ENCODE assay signal across 14 mouse cellular contexts in the genomic region with DNA sequence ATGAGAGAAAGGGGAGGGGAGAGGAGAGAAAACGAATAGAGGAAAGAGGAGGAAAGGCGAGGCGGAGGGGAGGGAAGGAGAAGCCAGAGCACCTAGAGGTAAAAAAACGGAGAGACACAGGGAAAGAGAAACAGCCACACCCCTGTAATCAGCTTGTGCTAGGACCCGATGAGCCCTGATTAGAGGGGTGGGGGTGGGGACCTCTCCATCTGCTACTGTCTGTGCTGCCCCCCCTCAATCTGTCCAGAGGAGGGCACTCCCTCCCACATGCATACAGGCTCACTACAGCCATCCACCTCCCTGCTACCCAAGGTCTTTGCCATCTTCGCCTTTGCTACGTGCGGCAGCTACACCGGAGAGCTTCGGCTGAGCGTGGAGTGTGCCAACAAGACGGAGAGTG. TPM values are rescaled to one million over a fixed set of nuclear protein-coding genes. Genes with fewer than 3 reads are reported as not detected.
DNase-seq lines count a peak whose midpoint lies in the region; ATAC-seq and TF ChIP-seq lines count a peak whose summit lies in the region.
"Had no signal": no experiment of that assay in that cellular context is flagged by ENCODE, and none has a peak within 500 bp of the region (broad histone marks: within the 10 kb centered on the region; RNA-seq: fewer than 3 reads in every experiment).

No protein-coding gene starts in this region.

- H3K9me3 ChIP-seq in ES-Bruce4 (replicated peaks; ENCODE audit: control insufficient read depth, insufficient read depth, low read length, poor library complexity, severe bottlenecking) = no peaks in the 10 kb centered on the region
- no peaks in the 10 kb centered on the region for H3K9me3 ChIP-seq in forebrain, embryonic 16.5 days (ENCODE audit: control insufficient read depth, low read length)
- H3K9me3 ChIP-seq in midbrain, embryonic 16.5 days (replicated peaks; ENCODE audit: control insufficient read depth, low read length, poor library complexity, severe bottlenecking) = no peaks in the 10 kb centered on the region; the same call in 1 of the 2 replicates
- H3K9me3 ChIP-seq in intestine, embryonic 16.5 days (ENCODE audit: control insufficient read depth, low read length) = no peaks in the 10 kb centered on the region
- H3K9me3 ChIP-seq: heart, embryonic 13.5 days had no signal

- H3K27ac ChIP-seq in ES-Bruce4 (ENCODE audit: insufficient read depth, low read length) = no peak overlapping the region
- H3K27ac ChIP-seq in forebrain, embryonic 16.5 days (ENCODE audit: low read length) = no peak overlapping the region
- H3K27ac ChIP-seq in midbrain, embryonic 16.5 days (ENCODE audit: low read length) = no peak overlapping the region
- H3K27ac ChIP-seq in intestine, embryonic 16.5 days (ENCODE audit: low read length) = no peak overlapping the region
- H3K27ac ChIP-seq: heart, embryonic 13.5 days; stomach, postnatal 0 days had no signal

- no peak overlapping the region for H3K9ac ChIP-seq in ES-Bruce4 (ENCODE audit: low read depth, poor library complexity, severe bottlenecking)
- H3K9ac ChIP-seq in forebrain, embryonic 16.5 days (replicated peaks; ENCODE audit: low read depth, low read length) = peak overlapping the region; percentile 41
- peak overlapping the region; percentile 31 for H3K9ac ChIP-seq in midbrain, embryonic 16.5 days (ENCODE audit: low read depth, low read length)
- no peak overlapping the region for H3K9ac ChIP-seq in intestine, embryonic 16.5 days (ENCODE audit: low read depth, low read length)
- H3K9ac ChIP-seq: heart, embryonic 13.5 days had no signal

- TF ChIP-seq CTCF in ES-Bruce4 (IDR thresholded peaks at IDR 0.05; ENCODE audit: low read depth, low read length) = no peak

- H3K27me3 ChIP-seq in ES-Bruce4 (ENCODE audit: control insufficient read depth, insufficient read depth, low read length, poor library complexity, severe bottlenecking) = no peaks in the 10 kb centered on the region
- H3K27me3 ChIP-seq in forebrain, embryonic 16.5 days (replicated peaks; ENCODE audit: control insufficient read depth, insufficient read depth, low read length) = no peaks in the 10 kb centered on the region
- no peaks in the 10 kb centered on the region for H3K27me3 ChIP-seq in midbrain, embryonic 16.5 days (ENCODE audit: control insufficient read depth, insufficient read depth, low read depth, low read length)
- no peaks in the 10 kb centered on the region; the same call in 1 of the 2 replicates for H3K27me3 ChIP-seq in intestine, embryonic 16.5 days (replicated peaks; ENCODE audit: control insufficient read depth, insufficient read depth, low read length)

- ATAC-seq in forebrain, embryonic 16.5 days = no peak
- no peak for ATAC-seq in midbrain, embryonic 16.5 days
- ATAC-seq in intestine, embryonic 16.5 days = no peak
- ATAC-seq: lung, postnatal 0 days had no signal

- H3K36me3 ChIP-seq in ES-Bruce4 (ENCODE audit: control insufficient read depth, insufficient read depth, low read length, poor library complexity, severe bottlenecking) = no peaks in the 10 kb centered on the region
- H3K36me3 ChIP-seq in forebrain, embryonic 16.5 days (ENCODE audit: control insufficient read depth, insufficient read depth) = 0 out of 2 replicates have a peak, but pooled peaks cover 2% of the 10 kb centered on the region
- H3K36me3 ChIP-seq in midbrain, embryonic 16.5 days (ENCODE audit: control insufficient read depth, insufficient read depth, low read length) = no peaks in the 10 kb centered on the region; the same call in 1 of the 2 replicates
- no peaks in the 10 kb centered on the region for H3K36me3 ChIP-seq in intestine, embryonic 16.5 days (ENCODE audit: control insufficient read depth, insufficient read depth, low read length)
- H3K36me3 ChIP-seq: heart, embryonic 13.5 days had no signal

- 0 out of 2 replicates have a peak overlapping the region, but pooled peaks have one; percentile 2 for H3K4me3 ChIP-seq in ES-Bruce4 (ENCODE audit: low read depth, low read length)
- peak overlapping the region; percentile 24 for H3K4me3 ChIP-seq in forebrain, embryonic 16.5 days (replicated peaks; ENCODE audit: low read length)
- peak overlapping the region; percentile 21 for H3K4me3 ChIP-seq in midbrain, embryonic 16.5 days (ENCODE audit: low read depth, low read length)
- H3K4me3 ChIP-seq in intestine, embryonic 16.5 days (ENCODE audit: low read length) = no peak overlapping the region
- H3K4me3 ChIP-seq: heart, embryonic 13.5 days had no signal

- H3K4me1 ChIP-seq in ES-Bruce4 (ENCODE audit: control insufficient read depth, insufficient read depth, low read length) = no peaks in the 10 kb centered on the region
- peaks cover 14% of the 10 kb centered on the region for H3K4me1 ChIP-seq in forebrain, embryonic 16.5 days (replicated peaks; ENCODE audit: control insufficient read depth, insufficient read depth, low read length)
- H3K4me1 ChIP-seq in midbrain, embryonic 16.5 days (ENCODE audit: control insufficient read depth, insufficient read depth, low read length) = peaks cover 4% of the 10 kb centered on the region; the same call in 1 of the 2 replicates
- H3K4me1 ChIP-seq in intestine, embryonic 16.5 days (ENCODE audit: control insufficient read depth, insufficient read depth, low read length) = no peaks in the 10 kb centered on the region
- H3K4me1 ChIP-seq: heart, embryonic 13.5 days had no signal

- peak; percentile 45 for DNase-seq in cerebellum, adult 9-10 months
- DNase-seq in cerebellum, adult 8-10 months = no peak
- no peak for DNase-seq in embryo, embryonic 10.5 days (ENCODE audit: low spot score)
- no peak for DNase-seq in MN1 (ENCODE audit: low spot score)
- DNase-seq: adrenal gland, adult 8-10 months; gastrocnemius, postnatal 14 days had no signal

- no peak for TF ChIP-seq EP300 in ES-Bruce4 (IDR thresholded peaks at IDR 0.05; ENCODE audit: insufficient read depth, low read depth, low read length)

- TF ChIP-seq POLR2A in ES-Bruce4 (IDR thresholded peaks at IDR 0.05; ENCODE audit: insufficient read depth, low read length) = no peak

- 41% methylated on average over 12 of the region's 12 CpGs for WGBS in forebrain, embryonic 16.5 days
- 50% methylated on average over 11 of the region's 12 CpGs for WGBS in midbrain, embryonic 16.5 days
- whole genome bisulfite sequencing in intestine, embryonic 16.5 days = 35% methylated on average over 12 of the region's 12 CpGs

- H3K4me2 ChIP-seq in forebrain, embryonic 16.5 days (ENCODE audit: low read length) = peak overlapping the region; percentile 71
- H3K4me2 ChIP-seq in midbrain, embryonic 16.5 days (ENCODE audit: low read length) = peak overlapping the region; percentile 72
- H3K4me2 ChIP-seq in intestine, embryonic 16.5 days (ENCODE audit: low read depth, low read length) = no peak overlapping the region
- H3K4me2 ChIP-seq: heart, embryonic 13.5 days had no signal

RNA-seq across cellular contexts. Expression of a gene that starts 2.5 kb away (rescaled TPM):
- polyA plus RNA-seq in ES-Bruce4 (2011; ENCODE audit: insufficient read depth, insufficient read length, low read depth, missing spikeins) = 5.3 and 5.9 TPM in 2 replicates
- polyA plus RNA-seq in forebrain, embryonic 16.5 days (2015; fragmentation: Nextera tagmentation; extraction: Ambion mirVana) = 120 and 161 TPM in 2 replicates
- polyA plus RNA-seq in midbrain, embryonic 16.5 days (2015; fragmentation: Nextera tagmentation; extraction: Ambion mirVana) = 197 and 246 TPM in 2 replicates
- polyA plus RNA-seq in intestine, embryonic 16.5 days (2015; fragmentation: Nextera tagmentation; extraction: Ambion mirVana) = 6.0 and 6.2 TPM in 2 replicates

RNA-seq across cellular contexts. Expression of a gene that starts 16.3 kb away (rescaled TPM):
- polyA plus RNA-seq in ES-Bruce4 (2011; ENCODE audit: insufficient read depth, insufficient read length, low read depth, missing spikeins) = 5.8 and 6.1 TPM in 2 replicates
- polyA plus RNA-seq in forebrain, embryonic 16.5 days (2015; fragmentation: Nextera tagmentation; extraction: Ambion mirVana) = 1.5 and 1.6 TPM in 2 replicates
- 1.5 and 1.9 TPM in 2 replicates for polyA plus RNA-seq in midbrain, embryonic 16.5 days (2015; fragmentation: Nextera tagmentation; extraction: Ambion mirVana)
- 7.6 TPM in 2 replicates for polyA plus RNA-seq in intestine, embryonic 16.5 days (2015; fragmentation: Nextera tagmentation; extraction: Ambion mirVana)

RNA-seq across cellular contexts. Expression of a gene that starts 30.4 kb away (rescaled TPM):
- polyA plus RNA-seq in ES-Bruce4 (2011; ENCODE audit: insufficient read depth, insufficient read length, low read depth, missing spikeins) = 239 and 246 TPM in 2 replicates
- 35.1 and 41.7 TPM in 2 replicates for polyA plus RNA-seq in forebrain, embryonic 16.5 days (2015; fragmentation: Nextera tagmentation; extraction: Ambion mirVana)
- polyA plus RNA-seq in midbrain, embryonic 16.5 days (2015; fragmentation: Nextera tagmentation; extraction: Ambion mirVana) = 13.9 and 18.3 TPM in 2 replicates
- 187 and 205 TPM in 2 replicates for polyA plus RNA-seq in intestine, embryonic 16.5 days (2015; fragmentation: Nextera tagmentation; extraction: Ambion mirVana)

RNA-seq across cellular contexts. Expression of a gene that starts 33.9 kb away (rescaled TPM):
- 0.14 and 0.16 TPM in 2 replicates for polyA plus RNA-seq in ES-Bruce4 (2011; ENCODE audit: insufficient read depth, insufficient read length, low read depth, missing spikeins)
- polyA plus RNA-seq in forebrain, embryonic 16.5 days (2015; fragmentation: Nextera tagmentation; extraction: Ambion mirVana) = 0.06 and 0.16 TPM in 2 replicates
- polyA plus RNA-seq in midbrain, embryonic 16.5 days (2015; fragmentation: Nextera tagmentation; extraction: Ambion mirVana) = 0.22 and 0.49 TPM in 2 replicates
- polyA plus RNA-seq in intestine, embryonic 16.5 days (2015; fragmentation: Nextera tagmentation; extraction: Ambion mirVana) = 0.02 TPM in 1 of 2 replicates, not detected in the other
- polyA plus RNA-seq: heart, embryonic 13.5 days; intestine, embryonic 14.5 days; stomach, postnatal 0 days had no signal

RNA-seq across cellular contexts. Expression of a gene that starts 35.5 kb away (rescaled TPM):
- polyA plus RNA-seq in ES-Bruce4 (2011; ENCODE audit: insufficient read depth, insufficient read length, low read depth, missing spikeins) = 12.1 and 13.1 TPM in 2 replicates
- polyA plus RNA-seq in forebrain, embryonic 16.5 days (2015; fragmentation: Nextera tagmentation; extraction: Ambion mirVana) = 40.5 and 43.9 TPM in 2 replicates
- polyA plus RNA-seq in midbrain, embryonic 16.5 days (2015; fragmentation: Nextera tagmentation; extraction: Ambion mirVana) = 29.8 and 30.9 TPM in 2 replicates
- polyA plus RNA-seq in intestine, embryonic 16.5 days (2015; fragmentation: Nextera tagmentation; extraction: Ambion mirVana) = 36.1 and 38.4 TPM in 2 replicates

Comparison
In these comparisons a context has a peak if more than half of its experiments do, and no peak if none do; other contexts are left out.
1. H3K9ac ChIP-seq: peak in forebrain, embryonic 16.5 days (single experiment) and midbrain, embryonic 16.5 days (single experiment); none in ES-Bruce4 (single experiment) and intestine, embryonic 16.5 days (single experiment).
2. RNA of a gene that starts 2.5 kb away (polyA plus RNA-seq): 197 to 246 TPM in midbrain, embryonic 16.5 days and 120 to 161 TPM in forebrain, embryonic 16.5 days; 6.0 to 6.2 TPM in intestine, embryonic 16.5 days and 5.3 to 5.9 TPM in ES-Bruce4; every median in the first group is over 10 times any median in the second.